Mouse (Mus musculus): ENCODE data around the gene Btg4.
A peak's percentile ranks its signal among the peaks of the same experiment; 100 is the strongest.
"Not testable (repeated sequence)": the region's sequence is repeated elsewhere in the genome, so short reads cannot be mapped to it uniquely, and the experiment has no call there.

Gene Btg4

GRCm38 (mm10) chr9:51081614-51082013, 20.9 kb downstream of the Btg4 start:
- no peak for DNase-seq (ENCODE audit: low spot score in 2 of 2)

DNA sequence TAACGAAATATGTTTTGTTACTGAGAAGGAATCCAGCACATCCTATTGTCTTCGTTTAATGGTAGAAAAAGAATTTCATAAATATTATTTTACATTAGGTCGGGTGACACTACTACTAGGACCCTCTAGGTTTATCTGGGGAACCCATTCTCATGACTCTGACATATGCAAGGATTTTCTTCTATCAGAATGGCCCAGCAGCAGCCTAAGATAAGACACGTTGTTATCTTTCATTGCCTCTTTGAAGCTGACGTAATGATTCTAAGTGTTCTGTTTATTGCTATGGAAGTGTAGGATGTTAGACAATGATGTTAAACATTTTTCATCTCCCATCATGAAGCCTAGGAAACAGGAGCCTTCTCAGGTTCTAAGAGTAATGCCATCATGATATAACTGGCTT, 33.0 kb downstream of the Btg4 start:
- DNase-seq (ENCODE audit: low spot score in 2 of 2), result no peak

DNA sequence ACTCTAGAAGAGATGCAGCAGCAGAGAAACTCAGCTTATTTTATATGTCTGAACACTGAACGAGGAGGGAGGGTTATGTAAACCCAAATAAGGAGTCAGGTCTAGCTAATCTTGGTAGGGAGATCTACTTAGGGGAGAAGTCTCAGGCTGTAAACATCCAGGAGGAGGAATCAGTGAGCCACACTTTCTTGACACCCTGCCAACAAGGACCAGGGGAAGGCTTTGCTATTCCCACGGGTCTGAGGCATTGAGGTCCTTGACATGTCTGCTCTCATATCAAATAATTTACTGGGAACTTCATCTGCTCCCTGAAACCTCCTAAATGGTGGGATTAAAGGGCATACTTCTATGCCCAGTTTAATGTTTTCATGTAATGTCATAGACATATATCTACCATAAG, 35.6 kb downstream of the Btg4 start:
- no peak for DNase-seq (ENCODE audit: low spot score in 2 of 2)

- DNase-seq (ENCODE audit: low spot score in 2 of 2), result no peak
Measured at GRCm38 (mm10) chr9:51101756-51102425, 41.2 kb downstream of the Btg4 start, which contains the start of gene 4833427G06Rik. TSS of gene 4833427G06Rik (minus strand) at chr9:51102078.

DNA sequence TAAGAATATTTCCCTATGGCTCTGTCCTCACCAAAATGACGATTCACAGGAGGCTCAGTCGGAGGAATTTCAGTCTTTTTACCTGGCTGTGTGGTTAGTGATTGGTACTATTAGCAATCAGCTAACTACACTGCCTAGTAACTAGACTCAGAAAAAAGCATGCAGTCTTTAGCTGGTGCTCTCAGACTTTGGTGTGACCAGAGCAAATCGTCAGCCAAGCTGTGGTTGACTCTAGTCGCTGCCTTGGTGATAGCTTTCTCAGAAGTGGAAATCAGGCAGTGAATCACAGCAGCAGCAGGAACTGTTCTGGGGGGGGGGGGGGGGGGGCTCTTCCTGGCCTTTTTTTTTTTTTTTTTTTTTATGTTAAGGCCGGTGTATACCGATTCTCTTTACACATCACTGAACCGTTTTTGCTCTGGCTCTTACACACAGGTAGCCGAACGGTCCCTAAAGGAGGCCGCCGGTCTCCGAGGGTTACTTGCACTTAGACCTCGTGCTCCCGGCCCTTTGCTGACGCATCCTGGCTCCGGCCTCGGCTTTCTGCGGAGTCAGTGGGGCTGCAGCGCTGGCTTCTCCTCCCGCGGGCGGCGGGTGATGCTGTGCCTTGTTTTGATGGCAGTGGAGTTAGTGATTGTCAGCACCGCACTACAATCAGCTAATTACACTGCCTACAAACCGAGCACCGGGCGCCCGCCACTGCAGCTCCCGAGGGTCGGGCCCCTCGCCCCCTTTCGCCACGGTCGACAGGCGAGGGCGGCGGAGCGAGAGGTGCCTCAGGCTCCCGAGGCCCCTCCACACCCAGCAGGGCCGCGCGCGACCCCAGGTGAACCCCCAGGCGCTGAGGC, 42.5 kb downstream of the Btg4 start:
- DNase-seq (ENCODE audit: low spot score in 2 of 2), result no peak

DNA sequence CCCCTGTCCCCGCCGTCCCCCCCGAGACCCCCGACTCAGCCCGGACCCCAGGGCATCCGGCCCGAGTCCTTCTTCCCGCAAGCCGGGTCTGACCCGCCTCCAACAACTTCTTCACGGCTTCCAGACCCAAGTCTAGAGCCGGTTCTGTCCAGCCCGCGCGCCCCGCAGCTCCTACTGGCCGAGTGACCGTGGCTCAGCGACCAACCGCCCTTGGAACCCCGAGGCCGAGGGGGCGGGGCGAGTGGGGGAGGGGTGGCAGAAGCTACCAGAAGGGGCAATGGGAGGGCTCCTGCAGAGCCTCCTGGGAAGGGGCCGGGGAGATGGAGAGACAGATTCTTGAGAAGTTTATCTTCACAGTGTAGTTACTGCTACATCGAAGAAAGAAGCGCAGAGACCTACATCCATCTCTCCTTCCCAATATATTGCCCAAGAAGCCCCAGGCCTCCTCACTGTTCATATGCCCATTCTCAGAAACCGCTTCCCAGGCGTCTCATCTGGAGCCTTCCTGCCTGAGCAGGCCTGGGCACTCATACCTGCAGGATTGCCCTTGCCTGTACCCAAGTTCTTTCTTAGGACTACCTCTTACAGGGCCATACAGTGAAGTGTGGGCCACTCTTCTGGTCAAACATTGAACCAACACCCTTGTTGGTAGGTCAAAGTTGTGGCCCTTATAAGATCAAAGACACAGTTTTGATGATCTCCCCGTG, 43.3 kb downstream of the Btg4 start:
- DNase-seq (ENCODE audit: low spot score in 2 of 2), result no peak

DNA sequence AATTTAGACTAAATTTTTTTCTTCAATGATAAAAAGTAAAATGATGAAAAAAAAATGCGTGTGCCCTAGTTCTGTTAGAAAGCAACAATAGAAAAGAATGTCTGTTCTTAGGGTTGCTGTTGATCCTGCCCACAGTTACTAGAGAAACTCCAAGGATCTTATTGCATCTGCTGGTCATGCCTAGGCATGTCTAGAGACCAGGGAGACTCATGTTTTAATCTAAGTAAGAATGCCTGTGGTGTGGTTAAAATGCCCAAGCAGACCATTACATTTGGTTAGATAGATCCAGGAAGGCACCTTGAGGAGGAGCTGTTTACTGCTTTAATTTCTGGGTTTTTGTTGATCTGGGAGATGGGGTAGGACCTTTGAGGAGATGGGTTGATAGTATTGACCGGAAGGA, 45.0 kb downstream of the Btg4 start:
- no peak for DNase-seq (ENCODE audit: low spot score in 2 of 2)

GRCm38 (mm10) chr9:51114767-51115166, 54.1 kb downstream of the Btg4 start:
- no peak for DNase-seq (ENCODE audit: low spot score in 2 of 2)

DNA sequence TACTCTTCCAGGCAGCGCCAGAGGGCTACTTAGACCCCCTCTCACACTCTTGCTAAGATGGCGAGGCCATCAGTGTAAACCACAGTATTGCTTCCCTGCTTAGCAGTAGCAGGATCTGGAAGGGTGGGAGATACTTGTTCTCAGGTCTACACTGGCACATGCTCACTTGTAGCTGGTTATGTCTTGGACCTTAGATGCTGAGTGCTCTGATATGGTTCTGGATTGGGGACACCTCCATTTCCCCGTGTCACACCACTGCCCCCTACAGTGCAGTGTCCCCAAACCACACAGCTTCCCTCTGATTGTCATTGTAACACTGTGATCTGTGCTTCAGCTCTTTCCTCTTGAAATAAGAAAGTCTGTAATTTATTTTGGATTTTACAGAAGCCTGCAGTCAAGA, 76.3 kb downstream of the Btg4 start:
- no peak for DNase-seq (ENCODE audit: low spot score in 2 of 2)

DNA sequence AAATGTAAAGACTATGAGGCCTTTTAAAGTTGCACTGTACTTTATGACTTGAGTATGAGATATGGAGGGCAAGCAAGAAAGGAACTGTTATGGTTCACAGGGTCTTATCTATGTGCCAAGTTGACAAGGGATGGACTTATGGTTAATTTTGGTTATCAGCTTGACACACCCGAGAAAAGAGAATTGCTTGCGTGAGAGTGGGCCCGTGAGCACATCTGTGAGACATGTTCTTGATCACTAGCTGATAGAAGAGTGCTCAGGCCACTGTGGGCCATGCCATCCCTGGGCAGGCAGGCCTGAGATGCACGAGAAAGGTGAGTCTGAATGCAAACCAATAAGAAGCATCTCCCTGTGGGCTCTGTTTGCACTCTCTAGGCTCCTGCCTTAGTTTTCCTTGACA, 76.7 kb downstream of the Btg4 start:
- no peak for DNase-seq (ENCODE audit: low spot score in 2 of 2)

GRCm38 (mm10) chr9:51137836-51138235, 77.1 kb downstream of the Btg4 start:
- DNase-seq (ENCODE audit: low spot score in 2 of 2), result no peak

DNA sequence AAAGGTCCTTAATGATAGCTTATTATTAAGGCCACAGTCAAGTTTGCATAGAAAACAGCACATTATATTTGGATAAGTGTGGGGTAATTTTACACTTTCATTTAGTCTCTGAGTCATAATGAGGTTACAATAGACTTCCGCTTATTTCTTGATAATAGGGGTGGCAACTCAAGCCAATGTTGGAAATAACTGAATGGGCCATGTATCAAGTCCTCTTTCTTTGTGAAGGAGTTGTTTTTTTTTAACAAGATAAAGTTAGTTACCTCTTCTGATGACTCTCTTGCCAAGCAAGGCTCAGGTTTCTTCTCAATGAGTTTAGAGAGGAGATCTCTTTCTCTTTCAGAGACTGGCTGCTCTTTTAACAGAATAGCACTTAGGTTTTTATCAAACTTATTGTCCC, 77.6 kb downstream of the Btg4 start:
- no peak for DNase-seq (ENCODE audit: low spot score in 2 of 2)

GRCm38 (mm10) chr9:51139401-51139800, 78.7 kb downstream of the Btg4 start:
- not testable (repeated sequence) for DNase-seq (ENCODE audit: low spot score in 2 of 2)

DNA sequence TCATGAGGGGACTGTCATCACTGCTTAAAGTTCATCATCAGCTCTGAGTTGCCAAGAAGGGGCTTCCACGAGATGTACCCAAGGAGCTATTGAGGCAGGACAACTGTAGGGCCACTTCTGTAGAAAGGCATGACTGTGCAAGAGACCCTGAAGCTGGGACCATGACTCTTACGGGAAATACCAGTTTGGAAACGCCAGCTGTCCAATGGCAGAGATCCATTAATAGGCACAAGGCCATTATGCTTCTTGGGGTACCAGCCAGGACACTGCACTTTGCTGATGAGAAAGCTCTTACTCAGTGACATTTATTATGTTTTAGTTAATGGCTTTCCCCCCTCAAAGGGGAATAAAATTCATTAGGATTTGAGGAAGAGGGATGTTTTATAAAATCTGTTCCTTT, 80.0 kb downstream of the Btg4 start:
- DNase-seq (ENCODE audit: low spot score in 2 of 2), result no peak

DNA sequence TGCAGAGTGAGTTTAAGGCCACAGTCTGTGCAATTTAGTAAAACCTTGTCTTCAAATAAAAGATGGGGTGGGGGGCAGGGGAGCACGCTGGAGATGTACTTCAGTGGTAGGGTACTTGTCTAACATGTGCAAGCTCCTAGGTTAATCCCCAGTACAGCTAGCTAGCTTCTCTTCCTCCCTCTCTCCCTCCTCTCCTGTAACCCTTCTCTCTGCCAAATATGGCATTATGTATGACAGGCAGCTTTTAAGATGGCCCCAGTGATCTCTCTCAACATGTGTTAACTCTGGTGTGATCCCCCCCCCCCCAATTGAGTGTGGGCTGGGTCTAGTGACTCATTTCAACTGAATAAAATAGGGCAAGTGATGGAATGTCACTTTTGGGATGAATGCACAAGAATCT, 82.7 kb downstream of the Btg4 start:
- no peak for DNase-seq (ENCODE audit: low spot score in 2 of 2)

- no peak for DNase-seq (ENCODE audit: low spot score in 2 of 2)
Measured at GRCm38 (mm10) chr9:51144218-51144617, 83.5 kb downstream of the Btg4 start.

DNA sequence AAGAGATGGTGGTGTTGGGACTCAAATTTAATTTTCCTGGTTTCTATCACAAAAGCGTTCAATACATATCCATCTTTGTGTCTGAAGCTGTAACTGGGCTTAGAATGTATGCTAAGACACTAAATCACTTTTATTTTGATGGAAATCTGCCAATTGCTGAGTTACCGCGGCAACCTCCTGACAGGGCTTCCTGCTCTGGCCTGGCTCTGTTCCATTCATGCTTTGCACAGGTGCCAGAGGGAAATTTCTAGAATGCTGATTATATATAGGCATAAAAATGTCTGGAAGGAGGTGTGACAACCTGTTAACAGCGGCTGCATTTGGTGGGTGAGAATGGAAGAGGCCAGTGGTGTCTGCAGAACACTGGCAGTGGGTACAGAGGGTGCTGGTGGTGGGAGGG, 85.8 kb downstream of the Btg4 start:
- DNase-seq (ENCODE audit: low spot score in 2 of 2), result no peak

- no peak for DNase-seq (ENCODE audit: low spot score in 2 of 2)
Measured at GRCm38 (mm10) chr9:51147294-51147693, 86.6 kb downstream of the Btg4 start.

DNA sequence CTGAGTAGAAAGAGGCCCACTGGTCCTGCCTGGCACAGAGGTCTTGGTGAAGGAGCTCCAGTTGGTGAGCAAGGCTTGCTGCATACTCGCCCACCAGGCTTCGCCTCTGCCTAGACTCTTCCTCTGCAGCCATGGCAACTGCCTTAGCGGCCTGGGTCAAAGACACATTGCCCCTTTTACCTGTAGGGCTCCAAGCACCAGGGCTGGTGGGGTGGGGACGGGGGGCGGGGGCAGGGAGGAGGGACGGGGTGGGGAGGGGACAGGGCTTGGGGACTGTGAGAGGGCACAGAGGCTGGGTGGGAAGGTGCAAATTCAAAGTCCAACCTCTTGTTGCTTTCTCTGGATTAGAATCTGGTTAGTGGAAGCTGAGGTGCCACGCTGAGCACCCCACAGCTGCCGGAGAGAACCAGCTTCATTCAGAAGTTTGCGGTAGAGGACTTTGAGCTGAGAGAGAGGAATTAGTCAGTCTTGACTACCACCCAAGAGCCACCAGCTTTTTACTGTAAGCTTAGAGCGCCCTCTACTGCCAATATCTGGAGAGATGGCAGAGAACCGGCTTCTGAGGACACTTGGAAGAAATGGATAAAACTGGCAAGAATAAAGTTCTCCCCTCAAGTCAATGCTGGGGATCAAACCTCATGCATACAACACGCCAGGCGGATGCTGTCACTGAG, 91.5 kb downstream of the Btg4 start:
- peak in 1 of 2 experiments; percentile 47 for DNase-seq (ENCODE audit: low spot score in 2 of 2)

- DNase-seq (ENCODE audit: low spot score in 2 of 2), result peak; percentile 48 to 70
Measured at GRCm38 (mm10) chr9:51161771-51162388, 101.2 kb downstream of the Btg4 start.

GRCm38 (mm10) chr9:51163989-51164388, 103.3 kb downstream of the Btg4 start:
- no peak for DNase-seq (ENCODE audit: low spot score in 2 of 2)
